Mouse (Mus musculus): Measurements from ENCODE around the gene Ptchd1. TPM values are rescaled to one million over a fixed set of nuclear protein-coding genes. Genes with fewer than 3 reads are reported as not detected.

Gene Ptchd1
- polyA plus RNA-seq, 1 experiment: 0.08 TPM

DNA sequence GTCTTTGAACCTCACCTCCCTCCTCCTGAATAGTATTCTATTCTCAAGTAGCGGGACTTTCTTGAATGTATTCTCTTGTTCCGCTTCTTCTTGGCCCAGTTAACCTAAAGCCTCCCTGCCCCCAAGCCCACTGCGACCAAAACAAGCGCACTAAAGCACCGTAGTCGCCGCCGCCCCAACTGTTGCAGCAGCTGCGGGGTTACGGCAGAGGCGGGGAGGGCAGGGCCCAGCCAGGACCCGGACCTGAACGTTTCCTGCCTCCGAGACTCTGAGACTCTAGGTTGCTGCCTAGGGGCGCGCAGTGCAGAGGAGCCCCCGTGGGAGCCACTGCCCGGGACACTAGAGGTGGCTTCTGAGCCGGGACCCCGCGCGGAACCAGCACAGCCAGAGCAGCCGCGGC, 1.1 kb downstream of the Ptchd1 start:
- Histone ChIP-seq H3ac (ENCODE audit: control insufficient read depth, insufficient read length) (no peak overlapping the region), H3K79me2 (ENCODE audit: control insufficient read depth, insufficient read depth) (no peaks in the 10 kb centered on the region), H3K4me3 (peak overlapping the region; percentile 10), H3K36me3 (ENCODE audit: control insufficient read depth, insufficient read depth) (no peaks in the 10 kb centered on the region), H3K27me3 (ENCODE audit: control insufficient read depth, insufficient read depth, insufficient read length) (peaks cover 8% of the 10 kb centered on the region), H3K4me2 (ENCODE audit: low read depth) (peak overlapping the region; percentile 75)
- TF ChIP-seq MYOG (IDR thresholded peaks at IDR 0.05; ENCODE audit: control insufficient read depth in 1 of 3, insufficient read depth in 1 of 3, insufficient read length in 2 of 3, low read depth in 2 of 3): peak in 2 of 3 experiments; percentile 10 to 34
- no peak for TF ChIP-seq SRF (IDR thresholded peaks at IDR 0.05; ENCODE audit: control insufficient read depth, insufficient read length, low read depth)
- no peak for TF ChIP-seq TCF3 (IDR thresholded peaks at IDR 0.05; ENCODE audit: insufficient read length, low read depth)
- peak in 1 of 3 experiments; percentile 12 for TF ChIP-seq MYOD1 (IDR thresholded peaks at IDR 0.05; ENCODE audit: control insufficient read depth in 1 of 3, insufficient read length in 2 of 3, low read depth in 2 of 3)
- no peak for TF ChIP-seq POLR2AphosphoS2 (IDR thresholded peaks at IDR 0.05; ENCODE audit: insufficient read length, low read depth)
- TF ChIP-seq MAX (IDR thresholded peaks at IDR 0.05; ENCODE audit: low read depth): no peak

DNA sequence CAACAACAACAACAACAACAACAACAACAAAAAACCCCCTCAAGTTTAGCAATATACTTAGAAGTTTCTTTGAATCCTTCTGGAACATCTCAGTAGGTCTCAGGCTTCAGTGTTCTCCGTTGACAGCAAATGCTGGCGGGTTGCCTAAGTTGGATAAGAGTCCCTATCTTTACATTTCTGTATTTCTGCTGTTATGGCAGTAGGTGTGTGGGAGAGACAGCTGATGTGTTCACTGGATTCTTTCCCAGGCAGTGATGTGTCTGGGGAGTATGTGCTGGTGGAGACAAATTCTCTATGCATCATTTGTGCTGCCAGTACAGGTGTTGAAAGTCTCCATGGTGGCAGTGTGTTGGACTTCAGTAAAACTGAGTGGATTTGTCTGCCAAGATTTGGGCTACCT, 22.4 kb downstream of the Ptchd1 start:
- Histone ChIP-seq H3K27me3 (ENCODE audit: control insufficient read depth, insufficient read depth, insufficient read length) (no peaks in the 10 kb centered on the region), H3K36me3 (ENCODE audit: control insufficient read depth, insufficient read depth) (no peaks in the 10 kb centered on the region), H3K79me2 (ENCODE audit: control insufficient read depth, insufficient read depth) (no peaks in the 10 kb centered on the region), H3K4me2 (ENCODE audit: low read depth) (no peak overlapping the region), H3ac (ENCODE audit: control insufficient read depth, insufficient read length) (no peak overlapping the region), H3K4me3 (no peak overlapping the region)
- TF ChIP-seq TCF12 (IDR thresholded peaks at IDR 0.05; ENCODE audit: insufficient read depth, poor library complexity, severe bottlenecking) (no peak), CEBPB (IDR thresholded peaks at IDR 0.05; ENCODE audit: insufficient read depth, poor library complexity, severe bottlenecking) (no peak), POLR2A (IDR thresholded peaks at IDR 0.05; ENCODE audit: insufficient read length, low read depth) (no peak), MYOG (IDR thresholded peaks at IDR 0.05; ENCODE audit: control insufficient read depth in 1 of 3, insufficient read depth in 1 of 3, insufficient read length in 2 of 3, low read depth in 2 of 3) (no peak), MAX (IDR thresholded peaks at IDR 0.05; ENCODE audit: low read depth) (no peak), POLR2AphosphoS2 (IDR thresholded peaks at IDR 0.05; ENCODE audit: insufficient read length, low read depth) (no peak), USF1 (IDR thresholded peaks at IDR 0.05; ENCODE audit: low read depth) (no peak), REST (IDR thresholded peaks at IDR 0.05; ENCODE audit: insufficient read depth, insufficient read length) (no peak), TCF3 (IDR thresholded peaks at IDR 0.05; ENCODE audit: insufficient read length, low read depth) (no peak), E2F4 (IDR thresholded peaks at IDR 0.05; ENCODE audit: insufficient read depth) (no peak), SRF (IDR thresholded peaks at IDR 0.05; ENCODE audit: control insufficient read depth, insufficient read length, low read depth) (no peak), MYOD1 (IDR thresholded peaks at IDR 0.05; ENCODE audit: control insufficient read depth in 1 of 3, insufficient read length in 2 of 3, low read depth in 2 of 3) (no peak)

DNA sequence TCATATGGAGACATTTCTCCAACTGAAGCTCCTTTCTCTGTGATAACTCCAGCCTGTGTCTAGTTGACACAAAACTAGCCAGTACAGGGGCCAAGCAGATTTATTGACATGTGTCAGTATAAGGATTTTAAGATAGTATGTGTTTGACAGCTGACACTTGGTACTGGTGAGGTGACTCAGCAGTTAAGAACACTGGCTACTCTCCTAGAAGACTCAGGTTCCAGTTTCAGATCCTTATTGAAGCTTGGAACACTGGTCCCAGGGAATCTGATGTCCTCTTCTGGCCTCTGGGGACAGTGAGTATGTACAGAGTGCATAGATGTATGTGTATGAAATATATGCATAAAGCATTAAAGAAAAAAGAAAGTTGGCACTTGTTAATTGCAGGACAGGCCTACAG, 27.2 kb downstream of the Ptchd1 start:
- Histone ChIP-seq H3K79me2 (ENCODE audit: control insufficient read depth, insufficient read depth) (no peaks in the 10 kb centered on the region), H3K4me2 (ENCODE audit: low read depth) (no peak overlapping the region), H3K27me3 (ENCODE audit: control insufficient read depth, insufficient read depth, insufficient read length) (no peaks in the 10 kb centered on the region), H3ac (ENCODE audit: control insufficient read depth, insufficient read length) (no peak overlapping the region), H3K36me3 (ENCODE audit: control insufficient read depth, insufficient read depth) (no peaks in the 10 kb centered on the region), H3K4me3 (no peak overlapping the region)
- TF ChIP-seq E2F4 (IDR thresholded peaks at IDR 0.05; ENCODE audit: insufficient read depth) (no peak), MYOD1 (IDR thresholded peaks at IDR 0.05; ENCODE audit: control insufficient read depth in 1 of 3, insufficient read length in 2 of 3, low read depth in 2 of 3) (no peak)

DNA sequence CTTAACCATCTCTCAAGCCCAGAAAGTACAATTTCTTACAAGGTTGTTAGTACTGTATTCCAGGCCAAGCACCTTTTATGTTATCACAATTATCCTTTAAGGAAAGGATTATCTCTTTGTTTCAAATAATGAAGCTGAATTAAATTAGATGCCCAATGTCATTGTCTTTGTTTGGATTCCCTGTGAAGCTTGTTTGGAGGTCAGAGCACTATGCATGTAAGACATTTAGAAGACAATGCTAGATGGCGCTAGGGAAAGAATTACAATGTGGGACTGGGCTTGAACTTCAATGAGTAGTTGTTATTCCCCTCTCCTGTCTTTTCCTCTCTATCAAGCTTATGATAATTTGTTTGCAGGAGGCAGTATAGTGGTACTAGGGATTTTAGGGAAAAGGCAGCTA, 28.9 kb downstream of the Ptchd1 start:
- H3K79me2 ChIP-seq (ENCODE audit: control insufficient read depth, insufficient read depth): no peaks in the 10 kb centered on the region
- TF ChIP-seq SRF (IDR thresholded peaks at IDR 0.05; ENCODE audit: control insufficient read depth, insufficient read length, low read depth) (no peak), TCF12 (IDR thresholded peaks at IDR 0.05; ENCODE audit: insufficient read depth, poor library complexity, severe bottlenecking) (no peak), E2F4 (IDR thresholded peaks at IDR 0.05; ENCODE audit: insufficient read depth) (no peak), REST (IDR thresholded peaks at IDR 0.05; ENCODE audit: insufficient read depth, insufficient read length) (no peak), MAX (IDR thresholded peaks at IDR 0.05; ENCODE audit: low read depth) (no peak), POLR2A (IDR thresholded peaks at IDR 0.05; ENCODE audit: insufficient read length, low read depth) (no peak), CEBPB (IDR thresholded peaks at IDR 0.05; ENCODE audit: insufficient read depth, poor library complexity, severe bottlenecking) (no peak), TCF3 (IDR thresholded peaks at IDR 0.05; ENCODE audit: insufficient read length, low read depth) (no peak), MYOG (IDR thresholded peaks at IDR 0.05; ENCODE audit: control insufficient read depth in 1 of 3, insufficient read depth in 1 of 3, insufficient read length in 2 of 3, low read depth in 2 of 3) (no peak), POLR2AphosphoS2 (IDR thresholded peaks at IDR 0.05; ENCODE audit: insufficient read length, low read depth) (no peak), MYOD1 (IDR thresholded peaks at IDR 0.05; ENCODE audit: control insufficient read depth in 1 of 3, insufficient read length in 2 of 3, low read depth in 2 of 3) (no peak), USF1 (IDR thresholded peaks at IDR 0.05; ENCODE audit: low read depth) (no peak)
- no peaks in the 10 kb centered on the region for H3K27me3 ChIP-seq (ENCODE audit: control insufficient read depth, insufficient read depth, insufficient read length)
- H3K4me2 ChIP-seq (ENCODE audit: low read depth): no peak overlapping the region
- H3K36me3 ChIP-seq (ENCODE audit: control insufficient read depth, insufficient read depth): no peaks in the 10 kb centered on the region
- H3K4me3 ChIP-seq: no peak overlapping the region
- H3ac ChIP-seq (ENCODE audit: control insufficient read depth, insufficient read length): no peak overlapping the region

DNA sequence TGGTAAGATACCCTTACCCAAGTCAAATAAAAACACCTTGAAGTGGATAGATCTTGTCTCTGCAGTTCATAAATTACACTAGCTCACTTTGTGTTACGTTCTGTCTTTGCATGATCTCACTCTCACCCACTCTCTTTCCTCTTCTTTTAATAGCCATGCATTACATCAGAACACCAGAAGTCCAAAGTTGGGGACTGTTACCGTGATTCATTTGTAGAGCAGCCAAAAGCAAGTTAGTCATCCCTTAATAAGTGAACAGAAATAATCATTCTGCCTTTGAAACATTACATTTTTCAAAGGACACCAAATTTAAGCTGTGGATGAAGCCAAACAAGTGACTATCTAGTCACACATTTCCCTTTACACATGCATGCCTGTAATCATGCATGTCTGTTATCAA, 31.1 kb downstream of the Ptchd1 start:
- Histone ChIP-seq H3K27me3 (ENCODE audit: control insufficient read depth, insufficient read depth, insufficient read length) (no peaks in the 10 kb centered on the region), H3K4me3 (no peak overlapping the region), H3K36me3 (ENCODE audit: control insufficient read depth, insufficient read depth) (no peaks in the 10 kb centered on the region), H3K79me2 (ENCODE audit: control insufficient read depth, insufficient read depth) (no peaks in the 10 kb centered on the region), H3ac (ENCODE audit: control insufficient read depth, insufficient read length) (no peak overlapping the region), H3K4me2 (ENCODE audit: low read depth) (no peak overlapping the region)
- TF ChIP-seq MYOD1 (IDR thresholded peaks at IDR 0.05; ENCODE audit: control insufficient read depth in 1 of 3, insufficient read length in 2 of 3, low read depth in 2 of 3) (no peak), POLR2AphosphoS2 (IDR thresholded peaks at IDR 0.05; ENCODE audit: insufficient read length, low read depth) (no peak), MAX (IDR thresholded peaks at IDR 0.05; ENCODE audit: low read depth) (no peak), POLR2A (IDR thresholded peaks at IDR 0.05; ENCODE audit: insufficient read length, low read depth) (no peak), SRF (IDR thresholded peaks at IDR 0.05; ENCODE audit: control insufficient read depth, insufficient read length, low read depth) (no peak), TCF3 (IDR thresholded peaks at IDR 0.05; ENCODE audit: insufficient read length, low read depth) (no peak), CEBPB (IDR thresholded peaks at IDR 0.05; ENCODE audit: insufficient read depth, poor library complexity, severe bottlenecking) (no peak), TCF12 (IDR thresholded peaks at IDR 0.05; ENCODE audit: insufficient read depth, poor library complexity, severe bottlenecking) (no peak), MYOG (IDR thresholded peaks at IDR 0.05; ENCODE audit: control insufficient read depth in 1 of 3, insufficient read depth in 1 of 3, insufficient read length in 2 of 3, low read depth in 2 of 3) (no peak), USF1 (IDR thresholded peaks at IDR 0.05; ENCODE audit: low read depth) (no peak), E2F4 (IDR thresholded peaks at IDR 0.05; ENCODE audit: insufficient read depth) (no peak), REST (IDR thresholded peaks at IDR 0.05; ENCODE audit: insufficient read depth, insufficient read length) (no peak)
